Mouse (Mus musculus): ENCODE data around the gene Ralb. TPM values are rescaled to one million over a fixed set of nuclear protein-coding genes. Genes with fewer than 3 reads are reported as not detected.

The Ralb gene
- 252 TPM in 2 replicates for polyA plus RNA-seq (2015; fragmentation: Nextera tagmentation; extraction: Ambion mirVana)

GRCm38 (mm10) chr1:119504260-119505062 is at the start of gene Ralb:
Gene Ralb (minus strand): TSS chr1:119504794.
- peak; percentile 96 for ATAC-seq (ENCODE audit: low read depth)
- WGBS = under 1% methylated on average over 57 of the region's 57 CpGs
- no peaks in the 10 kb centered on the region for H3K27me3 ChIP-seq (ENCODE audit: control insufficient read depth, insufficient read depth, low read depth, low read length)
- peak within 1 kb of the TSS; percentile 94 for H3K9ac ChIP-seq (ENCODE audit: low read length)
- peaks cover 11% of the 10 kb centered on the region for H3K36me3 ChIP-seq (ENCODE audit: control insufficient read depth, insufficient read depth, low read length)
- no peaks in the 10 kb centered on the region for H3K9me3 ChIP-seq (ENCODE audit: control insufficient read depth, low read length)
- peak within 1 kb of the TSS; percentile 78 for H3K4me2 ChIP-seq (ENCODE audit: low read depth, low read length)
- peak within 1 kb of the TSS; percentile 94 for H3K27ac ChIP-seq (ENCODE audit: low read length)
- H3K4me1 ChIP-seq (replicated peaks; ENCODE audit: control insufficient read depth, insufficient read depth, low read length) = peaks cover 45% of the 10 kb centered on the region
- peak within 1 kb of the TSS; percentile 92 for H3K4me3 ChIP-seq (ENCODE audit: low read length)

GRCm38 (mm10) chr1:119551651-119552050 is 47.1 kb upstream of the Ralb start:
- H3K9ac ChIP-seq (ENCODE audit: low read length) = no peak overlapping the region
- ATAC-seq (ENCODE audit: low read depth) = no peak
- H3K36me3 ChIP-seq (ENCODE audit: control insufficient read depth, insufficient read depth, low read length) = no peaks in the 10 kb centered on the region
- H3K9me3 ChIP-seq (ENCODE audit: control insufficient read depth, low read length) = no peaks in the 10 kb centered on the region
- no peak overlapping the region for H3K27ac ChIP-seq (ENCODE audit: low read length)
- no peaks in the 10 kb centered on the region for H3K27me3 ChIP-seq (ENCODE audit: control insufficient read depth, insufficient read depth, low read depth, low read length)
- no peak overlapping the region for H3K4me3 ChIP-seq (ENCODE audit: low read length)
- no peaks in the 10 kb centered on the region for H3K4me1 ChIP-seq (replicated peaks; ENCODE audit: control insufficient read depth, insufficient read depth, low read length)
- H3K4me2 ChIP-seq (ENCODE audit: low read depth, low read length) = no peak overlapping the region
- 95% methylated on average over 1 of the region's 1 CpGs for WGBS

DNA sequence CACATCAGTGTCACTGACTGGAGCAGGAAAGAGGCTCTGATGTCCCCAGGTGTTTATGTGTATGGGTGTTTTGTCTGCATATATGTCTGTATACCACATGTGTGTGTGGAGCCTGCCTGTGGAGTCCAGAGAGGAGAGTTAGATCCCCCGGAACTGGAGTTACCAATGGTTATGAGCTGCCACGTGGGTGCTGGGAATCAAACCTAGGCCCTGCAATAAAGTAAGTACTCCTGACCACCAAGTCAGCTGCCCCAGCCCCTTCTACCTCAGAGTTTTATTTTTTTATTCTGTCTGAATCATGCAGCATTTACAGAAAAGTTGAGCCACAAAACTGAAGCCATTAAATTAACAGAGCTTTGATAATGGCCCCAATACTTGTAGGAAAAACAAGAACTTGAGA is 45.5 kb upstream of the Ralb start:
- WGBS = 93% methylated on average over 2 of the region's 2 CpGs

GRCm38 (mm10) chr1:119549327-119549689 is 44.7 kb upstream of the Ralb start:
- H3K9me3 ChIP-seq (ENCODE audit: control insufficient read depth, low read length) = no peaks in the 10 kb centered on the region

More for the DNA sequence above, 45.5 kb upstream of the Ralb start:
- Histone ChIP-seq H3K27ac (ENCODE audit: low read length) (no peak overlapping the region), H3K4me1 (replicated peaks; ENCODE audit: control insufficient read depth, insufficient read depth, low read length) (no peaks in the 10 kb centered on the region), H3K27me3 (ENCODE audit: control insufficient read depth, insufficient read depth, low read depth, low read length) (no peaks in the 10 kb centered on the region), H3K9ac (ENCODE audit: low read length) (no peak overlapping the region), H3K4me2 (ENCODE audit: low read depth, low read length) (no peak overlapping the region), H3K4me3 (ENCODE audit: low read length) (no peak overlapping the region), H3K9me3 (ENCODE audit: control insufficient read depth, low read length) (no peaks in the 10 kb centered on the region), H3K36me3 (ENCODE audit: control insufficient read depth, insufficient read depth, low read length) (no peaks in the 10 kb centered on the region)
- ATAC-seq (ENCODE audit: low read depth) = no peak

DNA sequence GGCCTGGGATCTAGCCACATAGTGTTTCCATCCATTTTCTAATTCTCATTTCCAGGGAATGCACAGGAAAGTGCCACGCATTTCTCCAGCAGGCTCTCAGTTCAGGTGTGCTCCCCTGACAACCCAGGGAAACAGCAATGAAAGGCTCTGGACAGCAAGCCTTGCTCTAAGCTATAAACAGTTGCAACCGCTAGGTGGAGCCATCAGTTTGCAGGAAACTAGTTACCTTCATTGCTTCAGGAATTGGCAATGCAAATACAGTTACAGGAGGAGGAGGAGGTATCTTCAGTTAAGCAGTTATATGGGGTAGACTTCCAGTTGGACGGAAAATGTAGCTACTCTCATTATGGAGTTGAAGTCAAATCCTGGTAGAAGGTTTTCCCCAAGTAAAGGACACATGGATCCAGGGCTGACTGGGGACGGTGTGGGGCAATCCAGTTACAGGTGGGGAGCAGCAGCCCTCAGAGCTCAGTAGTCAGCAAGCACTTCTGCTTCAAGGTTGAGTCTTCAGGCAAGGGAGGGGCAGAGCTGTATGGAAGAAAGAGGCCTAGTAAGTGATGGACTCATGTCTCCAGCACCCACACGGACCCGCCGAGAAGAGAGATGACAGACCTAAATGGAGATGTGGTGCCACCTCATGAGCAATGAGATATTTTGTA is 44.2 kb upstream of the Ralb start:
- Histone ChIP-seq H3K4me1 (replicated peaks; ENCODE audit: control insufficient read depth, insufficient read depth, low read length) (no peaks in the 10 kb centered on the region), H3K4me3 (ENCODE audit: low read length) (no peak overlapping the region), H3K9me3 (ENCODE audit: control insufficient read depth, low read length) (no peaks in the 10 kb centered on the region), H3K27me3 (ENCODE audit: control insufficient read depth, insufficient read depth, low read depth, low read length) (no peaks in the 10 kb centered on the region), H3K4me2 (ENCODE audit: low read depth, low read length) (no peak overlapping the region), H3K27ac (ENCODE audit: low read length) (no peak overlapping the region), H3K36me3 (ENCODE audit: control insufficient read depth, insufficient read depth, low read length) (no peaks in the 10 kb centered on the region), H3K9ac (ENCODE audit: low read length) (no peak overlapping the region)
- 62% methylated on average over 7 of the region's 7 CpGs for WGBS
- ATAC-seq (ENCODE audit: low read depth) = no peak

More at GRCm38 (mm10) chr1:119549327-119549689, 44.7 kb upstream of the Ralb start:
- no peaks in the 10 kb centered on the region for H3K36me3 ChIP-seq (ENCODE audit: control insufficient read depth, insufficient read depth, low read length)
- no peak for ATAC-seq (ENCODE audit: low read depth)
- H3K9ac ChIP-seq (ENCODE audit: low read length) = no peak overlapping the region
- no peak overlapping the region for H3K4me2 ChIP-seq (ENCODE audit: low read depth, low read length)
- H3K4me3 ChIP-seq (ENCODE audit: low read length) = no peak overlapping the region
- no peak overlapping the region for H3K27ac ChIP-seq (ENCODE audit: low read length)
- 85% methylated on average over 7 of the region's 7 CpGs for WGBS
- no peaks in the 10 kb centered on the region for H3K27me3 ChIP-seq (ENCODE audit: control insufficient read depth, insufficient read depth, low read depth, low read length)
- no peaks in the 10 kb centered on the region for H3K4me1 ChIP-seq (replicated peaks; ENCODE audit: control insufficient read depth, insufficient read depth, low read length)

DNA sequence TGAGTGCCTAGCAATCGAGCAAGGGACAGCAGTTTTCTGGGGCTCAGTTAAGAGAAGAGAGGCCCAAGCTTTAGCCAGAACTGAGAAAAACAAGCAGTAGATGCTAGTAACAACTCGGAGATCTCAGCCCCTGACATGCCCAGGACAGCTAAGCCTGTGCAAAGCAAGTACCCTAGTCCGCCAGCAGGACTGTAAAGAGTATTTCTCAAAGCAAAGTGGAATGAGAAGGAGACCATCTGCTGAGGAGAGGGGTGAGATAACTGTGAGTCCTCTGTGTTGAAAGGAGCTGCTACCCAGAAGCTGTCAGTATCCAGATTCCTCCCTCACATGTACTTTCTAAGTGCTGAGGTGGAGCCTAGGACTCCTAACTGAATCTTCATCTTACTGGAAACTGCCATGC is 41.9 kb upstream of the Ralb start:
- Histone ChIP-seq H3K4me1 (replicated peaks; ENCODE audit: control insufficient read depth, insufficient read depth, low read length) (peaks cover 10% of the 10 kb centered on the region), H3K36me3 (ENCODE audit: control insufficient read depth, insufficient read depth, low read length) (no peaks in the 10 kb centered on the region), H3K27ac (ENCODE audit: low read length) (peak overlapping the region; percentile 44), H3K9ac (ENCODE audit: low read length) (no peak overlapping the region), H3K4me2 (ENCODE audit: low read depth, low read length) (no peak overlapping the region), H3K4me3 (ENCODE audit: low read length) (no peak overlapping the region), H3K27me3 (ENCODE audit: control insufficient read depth, insufficient read depth, low read depth, low read length) (no peaks in the 10 kb centered on the region), H3K9me3 (ENCODE audit: control insufficient read depth, low read length) (no peaks in the 10 kb centered on the region)
- 62% methylated on average over 3 of the region's 3 CpGs for WGBS
- ATAC-seq (ENCODE audit: low read depth) = peak; percentile 87

DNA sequence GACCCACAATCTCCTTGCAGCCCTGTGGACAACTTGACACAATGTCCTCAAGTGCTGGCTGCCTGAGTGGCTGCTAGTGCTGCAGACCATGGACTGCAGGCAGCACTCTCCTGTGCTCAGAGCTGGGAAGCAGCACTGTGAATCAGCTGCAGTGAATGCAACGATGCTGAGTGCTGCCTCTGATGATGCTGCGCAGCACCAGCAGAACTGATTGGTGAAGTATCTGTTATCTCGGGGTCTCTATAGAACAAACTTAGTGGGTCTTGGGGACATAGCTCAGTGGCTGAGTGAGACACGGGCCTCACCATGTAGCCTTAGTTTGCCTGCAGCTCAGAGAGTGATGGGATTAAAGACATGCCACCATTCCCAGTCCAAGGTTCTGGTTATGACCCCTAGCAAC is 41.1 kb upstream of the Ralb start:
- H3K9ac ChIP-seq (ENCODE audit: low read length) = no peak overlapping the region

GRCm38 (mm10) chr1:119545164-119545563 is 40.6 kb upstream of the Ralb start:
- ATAC-seq (ENCODE audit: low read depth) = no peak
- H3K27me3 ChIP-seq (ENCODE audit: control insufficient read depth, insufficient read depth, low read depth, low read length) = no peaks in the 10 kb centered on the region
- H3K4me3 ChIP-seq (ENCODE audit: low read length) = no peak overlapping the region
- WGBS = 30% methylated on average over 2 of the region's 2 CpGs
- no peak overlapping the region for H3K27ac ChIP-seq (ENCODE audit: low read length)
- no peak overlapping the region for H3K9ac ChIP-seq (ENCODE audit: low read length)
- peaks cover 19% of the 10 kb centered on the region for H3K4me1 ChIP-seq (replicated peaks; ENCODE audit: control insufficient read depth, insufficient read depth, low read length)
- H3K9me3 ChIP-seq (ENCODE audit: control insufficient read depth, low read length) = no peaks in the 10 kb centered on the region
- no peak overlapping the region for H3K4me2 ChIP-seq (ENCODE audit: low read depth, low read length)
- no peaks in the 10 kb centered on the region for H3K36me3 ChIP-seq (ENCODE audit: control insufficient read depth, insufficient read depth, low read length)

More for the DNA sequence above, 41.1 kb upstream of the Ralb start:
- ATAC-seq (ENCODE audit: low read depth) = no peak
- H3K9me3 ChIP-seq (ENCODE audit: control insufficient read depth, low read length) = no peaks in the 10 kb centered on the region
- WGBS = 90% methylated on average over 4 of the region's 4 CpGs
- no peaks in the 10 kb centered on the region for H3K27me3 ChIP-seq (ENCODE audit: control insufficient read depth, insufficient read depth, low read depth, low read length)
- H3K4me3 ChIP-seq (ENCODE audit: low read length) = no peak overlapping the region
- H3K36me3 ChIP-seq (ENCODE audit: control insufficient read depth, insufficient read depth, low read length) = no peaks in the 10 kb centered on the region
- peak overlapping the region; percentile 44 for H3K27ac ChIP-seq (ENCODE audit: low read length)
- no peak overlapping the region for H3K4me2 ChIP-seq (ENCODE audit: low read depth, low read length)
- peaks cover 18% of the 10 kb centered on the region for H3K4me1 ChIP-seq (replicated peaks; ENCODE audit: control insufficient read depth, insufficient read depth, low read length)

GRCm38 (mm10) chr1:119544611-119545155 is 40.1 kb upstream of the Ralb start:
- Histone ChIP-seq H3K27ac (ENCODE audit: low read length) (no peak overlapping the region), H3K9ac (ENCODE audit: low read length) (no peak overlapping the region), H3K36me3 (ENCODE audit: control insufficient read depth, insufficient read depth, low read length) (no peaks in the 10 kb centered on the region), H3K4me2 (ENCODE audit: low read depth, low read length) (no peak overlapping the region), H3K27me3 (ENCODE audit: control insufficient read depth, insufficient read depth, low read depth, low read length) (no peaks in the 10 kb centered on the region), H3K4me1 (replicated peaks; ENCODE audit: control insufficient read depth, insufficient read depth, low read length) (peaks cover 19% of the 10 kb centered on the region), H3K9me3 (ENCODE audit: control insufficient read depth, low read length) (no peaks in the 10 kb centered on the region), H3K4me3 (ENCODE audit: low read length) (no peak overlapping the region)
- ATAC-seq (ENCODE audit: low read depth) = peak; percentile 28; the same call in 1 of the 2 replicates
- WGBS = 68% methylated on average over 5 of the region's 5 CpGs
